Mouse (Mus musculus): ENCODE results near the gene Fchsd2. TPM values are rescaled to one million over a fixed set of nuclear protein-coding genes. Genes with fewer than 3 reads are reported as not detected.

The Fchsd2 gene
- total RNA-seq, 1 experiment from 2014 or later, result 522 TPM

DNA sequence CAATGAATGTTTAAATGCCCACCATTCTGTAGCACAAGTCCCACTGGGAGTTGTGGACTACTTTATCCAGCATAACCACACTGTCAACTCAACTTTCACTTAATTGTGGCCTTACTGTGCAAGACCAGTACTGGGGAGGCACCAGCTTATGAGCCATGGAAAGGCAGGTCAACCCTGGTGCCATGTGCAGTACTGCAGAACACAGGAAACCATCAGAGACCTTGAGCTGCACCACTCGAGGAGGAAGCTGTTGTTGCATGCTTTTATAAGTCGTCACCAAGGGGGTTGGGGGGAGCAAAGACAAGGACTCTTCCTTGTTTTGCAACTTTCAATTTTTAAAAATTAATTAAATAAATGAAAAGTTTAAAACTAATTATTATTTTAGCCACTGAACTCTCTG lies 160.4 kb downstream of the Fchsd2 start:
- no peak for ATAC-seq (ENCODE audit: extremely low read depth, insufficient number of reproducible peaks, low FRiP score, poor library complexity, severe bottlenecking)

DNA sequence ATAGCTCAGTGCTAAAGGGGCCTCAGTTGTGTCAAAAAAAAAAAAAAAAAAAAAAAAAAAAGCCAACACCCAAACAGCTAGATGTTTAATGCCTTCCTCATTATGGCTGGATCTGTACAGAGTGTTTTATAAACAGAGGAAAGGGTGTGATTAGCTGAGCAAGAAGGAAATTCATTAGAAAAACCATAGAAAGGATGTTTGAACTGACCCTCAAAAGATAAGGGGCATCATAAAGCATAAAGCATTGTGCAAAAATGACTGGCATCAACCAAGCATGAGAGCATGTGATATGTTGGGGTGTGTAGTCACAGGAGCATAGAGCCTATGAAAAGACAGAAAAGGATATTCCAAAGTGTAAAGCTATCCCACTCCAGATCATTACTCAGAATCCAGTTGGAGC lies 165.8 kb downstream of the Fchsd2 start:
- no peak for ATAC-seq (ENCODE audit: extremely low read depth, insufficient number of reproducible peaks, low FRiP score, poor library complexity, severe bottlenecking)

DNA sequence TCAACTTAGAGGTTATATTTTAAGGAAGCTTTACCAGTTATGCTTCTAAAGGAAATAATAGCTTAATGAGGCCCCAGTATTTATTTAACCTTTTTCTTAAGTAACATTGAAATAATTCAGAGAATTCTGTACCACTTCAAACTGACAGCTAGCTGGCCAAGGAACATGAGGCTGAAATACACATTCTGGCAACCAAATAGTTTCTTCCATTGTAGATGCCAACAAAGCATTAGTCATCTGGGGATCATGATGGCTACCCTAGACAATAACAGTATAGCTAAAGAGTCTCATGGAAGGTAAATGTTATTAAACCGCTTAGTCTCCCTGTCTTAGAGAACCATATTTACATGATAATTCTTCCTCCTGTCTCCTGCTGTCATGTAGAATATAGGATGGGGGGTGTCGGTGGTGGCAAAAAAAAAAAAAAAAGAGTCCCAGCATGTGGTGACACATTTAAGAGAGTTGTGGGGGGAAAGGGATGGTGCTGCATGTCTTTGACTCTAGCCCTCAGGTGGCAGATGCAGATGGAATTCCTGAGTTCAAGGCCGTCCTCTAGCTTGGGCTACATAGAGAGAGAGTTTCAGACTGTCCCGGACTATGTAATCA lies 169.4 kb downstream of the Fchsd2 start:
- no peak for ATAC-seq (ENCODE audit: extremely low read depth, insufficient number of reproducible peaks, low FRiP score, poor library complexity, severe bottlenecking)

DNA sequence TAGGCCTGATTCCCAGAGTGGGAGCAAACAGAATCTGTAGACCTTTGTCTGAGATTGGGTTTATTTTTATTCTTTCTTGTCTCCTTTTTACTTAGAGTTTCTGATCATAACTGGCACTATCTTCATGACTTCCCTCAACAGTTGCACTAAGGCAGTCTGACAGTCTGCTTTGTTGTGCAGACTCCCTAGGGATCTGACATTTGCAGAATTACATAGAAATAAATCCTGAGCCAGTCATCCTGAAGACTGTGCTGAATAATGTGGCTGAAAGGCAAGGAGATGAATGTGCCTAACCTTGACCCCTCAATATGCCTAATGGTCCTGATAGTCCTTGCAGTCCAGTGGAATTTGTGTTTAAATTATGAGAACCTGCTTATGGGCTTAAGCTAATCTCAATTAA lies 170.8 kb downstream of the Fchsd2 start:
- no peak for ATAC-seq (ENCODE audit: extremely low read depth, insufficient number of reproducible peaks, low FRiP score, poor library complexity, severe bottlenecking)

DNA sequence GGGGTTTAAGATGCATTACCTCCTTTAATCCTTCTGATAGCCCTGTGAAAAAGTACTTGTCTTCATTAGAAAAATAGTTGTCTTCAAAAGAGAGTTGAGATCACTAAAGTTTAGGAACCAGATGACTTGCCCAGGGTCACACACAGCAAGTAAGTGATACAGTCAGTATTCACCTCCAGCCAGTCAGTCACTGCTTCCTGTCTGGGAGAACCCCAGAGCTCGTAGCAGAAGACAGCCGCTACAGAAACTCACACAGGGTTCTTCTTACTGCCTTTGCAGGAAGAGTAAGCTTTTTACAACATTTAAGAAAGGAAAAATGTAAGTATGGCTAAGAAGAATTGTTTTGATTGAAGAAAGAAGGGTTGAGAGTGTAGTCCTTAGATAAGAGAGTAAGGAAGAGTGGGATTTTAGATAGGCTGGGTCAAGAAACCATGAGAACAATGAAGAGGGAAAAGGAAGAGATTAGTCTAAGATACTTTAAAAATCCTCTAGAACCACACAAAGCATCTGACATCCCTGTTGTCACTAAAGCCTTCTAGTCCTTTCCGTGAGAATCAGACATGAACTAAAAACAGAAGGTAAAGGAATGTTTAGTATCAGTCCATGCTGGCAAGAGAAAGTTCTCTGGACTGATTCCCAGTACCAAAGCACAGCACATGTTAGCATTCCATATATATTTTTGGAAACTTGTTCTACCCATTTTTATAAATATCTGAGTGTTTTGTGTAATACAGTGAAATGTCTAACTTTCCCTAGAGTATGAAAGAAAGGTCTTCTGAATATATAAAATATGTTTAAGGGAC lies 175.0 kb downstream of the Fchsd2 start:
- no peak for ATAC-seq (ENCODE audit: extremely low read depth, insufficient number of reproducible peaks, low FRiP score, poor library complexity, severe bottlenecking)

DNA sequence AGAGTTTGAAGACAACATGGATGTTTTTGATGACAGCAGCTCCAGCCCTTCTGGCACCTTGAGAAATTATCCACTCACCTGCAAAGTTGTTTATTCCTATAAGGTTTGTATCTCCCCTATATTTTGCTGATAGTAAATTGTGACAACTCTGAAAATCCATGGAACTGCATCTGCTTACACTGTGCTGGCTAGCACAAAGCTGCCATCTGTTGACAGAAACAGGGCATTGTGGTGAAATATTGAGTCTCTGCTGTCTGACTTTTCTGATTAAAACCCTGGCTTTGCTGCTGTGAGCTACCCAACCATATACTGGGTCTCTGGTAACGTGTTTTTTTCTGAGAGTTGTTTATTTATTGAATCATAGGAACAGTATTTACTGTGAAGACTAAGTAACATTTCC lies 178.9 kb downstream of the Fchsd2 start:
- ATAC-seq (ENCODE audit: extremely low read depth, insufficient number of reproducible peaks, low FRiP score, poor library complexity, severe bottlenecking), result no peak

DNA sequence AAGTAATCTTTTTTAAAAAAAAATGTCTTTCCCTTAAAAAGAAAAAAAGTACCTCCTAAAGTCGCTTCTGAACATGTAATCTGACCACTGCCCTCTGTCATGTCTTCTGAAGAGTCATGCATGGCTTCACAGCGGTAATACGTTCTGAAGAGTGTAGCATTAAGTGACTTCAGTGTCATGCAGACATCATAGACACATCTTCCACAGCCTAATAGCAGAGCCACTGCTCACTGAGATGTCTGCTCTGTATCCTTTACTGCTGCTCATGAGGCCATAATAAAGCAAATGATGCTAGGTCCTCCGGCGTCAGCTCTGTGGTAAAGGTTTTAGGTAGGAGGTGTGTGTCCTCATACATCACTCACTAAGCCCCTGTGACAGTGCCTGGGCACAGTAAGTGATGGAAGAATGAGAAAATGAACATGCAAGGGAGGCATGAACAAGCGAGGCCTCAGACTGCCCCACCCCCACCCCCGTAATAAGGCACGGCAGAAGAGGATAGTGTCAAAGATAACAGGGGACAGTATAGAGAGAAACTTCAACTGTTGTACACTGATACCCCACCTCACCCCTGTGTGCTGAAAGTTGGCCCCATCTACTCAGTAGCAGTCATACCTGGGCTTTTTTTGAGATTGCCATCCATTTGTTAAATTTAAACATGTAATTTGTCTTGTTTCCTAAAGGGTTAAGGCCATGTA lies 179.9 kb downstream of the Fchsd2 start:
- ATAC-seq (ENCODE audit: extremely low read depth, insufficient number of reproducible peaks, low FRiP score, poor library complexity, severe bottlenecking), result no peak

DNA sequence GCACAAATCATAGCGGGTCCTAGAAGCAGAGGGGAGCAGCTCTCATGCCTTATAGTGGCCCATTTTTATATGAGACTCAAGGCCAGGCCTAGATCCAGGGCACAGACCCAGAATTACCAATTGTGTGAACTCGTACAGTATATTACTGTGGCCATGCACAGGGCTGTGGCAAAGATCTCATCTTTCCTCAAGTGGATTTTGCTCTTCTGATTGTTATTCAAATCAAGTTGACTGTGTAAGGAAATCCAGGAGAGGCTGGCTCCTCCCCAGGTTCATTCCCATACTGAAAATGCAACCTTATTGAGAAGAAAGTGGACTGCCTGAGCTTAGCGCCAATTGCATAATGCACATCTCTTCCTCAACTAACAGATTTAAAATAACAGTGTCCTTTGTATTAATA lies 190.1 kb downstream of the Fchsd2 start:
- ATAC-seq (ENCODE audit: extremely low read depth, insufficient number of reproducible peaks, low FRiP score, poor library complexity, severe bottlenecking), result no peak

- ATAC-seq (ENCODE audit: extremely low read depth, insufficient number of reproducible peaks, low FRiP score, poor library complexity, severe bottlenecking), result no peak
These were observed 191.8 kb downstream of the Fchsd2 start for GRCm38 (mm10) chr7:101284504-101284903.

DNA sequence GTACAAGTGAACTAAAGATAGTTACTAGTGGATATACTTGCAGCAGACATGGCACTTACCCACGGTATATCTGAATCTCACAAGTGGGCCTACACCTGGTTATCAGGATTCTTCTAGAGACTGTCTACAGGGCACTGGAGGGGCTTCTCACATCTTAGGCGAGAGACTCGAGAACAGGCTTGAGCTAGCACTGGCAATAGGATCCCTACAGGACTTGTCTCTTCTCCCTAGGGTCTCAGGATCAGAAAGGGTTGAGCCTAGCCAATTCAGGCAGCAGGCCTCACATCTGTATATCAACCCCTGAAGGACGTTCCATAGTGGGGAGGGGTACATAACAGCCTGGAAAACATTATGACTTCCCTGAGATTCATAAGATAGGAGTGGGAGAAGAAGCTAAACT lies 194.2 kb downstream of the Fchsd2 start:
- ATAC-seq (ENCODE audit: extremely low read depth, insufficient number of reproducible peaks, low FRiP score, poor library complexity, severe bottlenecking), result no peak

DNA sequence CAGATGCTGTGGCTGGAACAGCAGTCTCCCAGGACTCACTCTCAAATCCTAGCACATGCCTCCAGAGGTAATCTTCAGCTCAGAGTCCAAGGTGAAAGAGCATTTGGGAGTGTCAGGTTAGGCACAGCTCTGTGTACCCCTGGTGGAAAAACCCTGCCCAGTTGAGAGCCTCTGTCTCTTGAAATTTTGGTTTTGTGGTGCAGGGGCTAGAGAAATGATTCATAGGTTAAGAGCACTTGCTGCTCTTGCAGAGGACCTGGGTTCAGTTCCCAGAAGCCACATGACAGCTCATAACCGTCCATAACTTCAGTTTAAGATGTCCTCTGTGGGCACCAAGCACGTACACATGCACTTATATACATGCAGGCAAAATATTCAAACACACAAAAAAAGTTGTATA lies 195.2 kb downstream of the Fchsd2 start:
- no peak for ATAC-seq (ENCODE audit: extremely low read depth, insufficient number of reproducible peaks, low FRiP score, poor library complexity, severe bottlenecking)

DNA sequence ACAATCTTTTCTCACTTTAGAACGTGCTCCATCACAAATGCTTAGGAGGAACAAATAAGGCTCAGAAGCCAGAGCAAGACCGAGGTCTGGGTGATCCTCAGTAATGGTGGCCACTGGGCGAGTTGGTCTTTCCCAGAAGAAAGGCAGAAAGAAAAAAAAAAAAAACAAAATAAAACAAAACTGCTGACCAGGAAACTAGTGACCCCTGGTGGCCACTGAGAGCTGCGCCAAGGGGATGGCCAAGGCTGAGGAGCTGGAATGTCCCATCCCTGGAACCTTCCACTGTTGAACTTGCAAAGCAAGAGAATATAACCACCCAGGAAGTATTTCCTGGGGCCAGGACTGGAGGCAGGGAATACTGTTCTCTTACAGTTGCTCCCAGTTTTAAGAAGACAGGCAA lies 195.8 kb downstream of the Fchsd2 start:
- no peak for ATAC-seq (ENCODE audit: extremely low read depth, insufficient number of reproducible peaks, low FRiP score, poor library complexity, severe bottlenecking)

GRCm38 (mm10) chr7:101290401-101290800 lies 197.7 kb downstream of the Fchsd2 start:
- no peak for ATAC-seq (ENCODE audit: extremely low read depth, insufficient number of reproducible peaks, low FRiP score, poor library complexity, severe bottlenecking)

GRCm38 (mm10) chr7:101291211-101291610 lies 198.5 kb downstream of the Fchsd2 start:
- ATAC-seq (ENCODE audit: extremely low read depth, insufficient number of reproducible peaks, low FRiP score, poor library complexity, severe bottlenecking), result no peak

GRCm38 (mm10) chr7:101291641-101292040 lies 199.0 kb downstream of the Fchsd2 start:
- ATAC-seq (ENCODE audit: extremely low read depth, insufficient number of reproducible peaks, low FRiP score, poor library complexity, severe bottlenecking), result no peak

DNA sequence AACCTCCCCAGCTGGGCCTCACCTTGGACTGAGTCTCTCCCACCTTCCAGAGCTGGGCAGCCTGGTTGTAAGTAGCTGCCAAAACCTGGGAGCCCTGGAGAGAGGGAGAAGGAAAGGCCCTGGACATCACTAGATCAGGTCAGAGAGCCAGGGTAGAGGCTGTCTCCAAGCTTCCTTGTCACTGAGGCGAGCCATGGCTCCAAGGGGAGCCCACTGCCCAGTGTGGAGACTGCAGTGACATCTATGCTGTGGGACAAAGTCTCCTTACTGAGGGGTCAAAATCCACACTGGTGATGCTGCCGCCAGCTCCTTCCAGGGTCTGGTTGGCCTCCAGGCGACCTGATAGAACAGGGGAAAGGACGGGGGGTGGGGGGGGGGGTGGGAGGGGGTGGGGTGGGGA lies 199.4 kb downstream of the Fchsd2 start:
- no peak for ATAC-seq (ENCODE audit: extremely low read depth, insufficient number of reproducible peaks, low FRiP score, poor library complexity, severe bottlenecking)

DNA sequence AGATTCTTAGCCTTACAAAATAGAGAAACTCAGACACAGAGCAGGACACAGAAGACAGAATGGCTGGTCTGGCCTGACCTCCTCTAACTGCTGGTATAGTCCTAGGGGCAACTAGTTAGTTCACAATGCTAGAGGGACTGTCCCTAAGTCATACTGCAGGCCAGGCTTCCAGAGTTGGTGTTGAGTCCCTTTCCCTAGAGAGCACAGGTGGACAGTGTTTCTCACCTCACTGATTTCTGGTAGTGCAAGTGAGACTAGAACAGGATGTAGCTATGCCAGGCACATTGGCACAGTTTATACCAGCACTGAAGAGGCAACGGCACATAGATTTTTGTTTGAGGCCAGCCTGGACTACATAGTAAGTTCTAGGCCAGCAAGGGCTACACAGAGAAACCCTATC lies 200.0 kb downstream of the Fchsd2 start:
- no peak; the same call in 1 of the 2 replicates for ATAC-seq (ENCODE audit: extremely low read depth, insufficient number of reproducible peaks, low FRiP score, poor library complexity, severe bottlenecking)

- no peak for ATAC-seq (ENCODE audit: extremely low read depth, insufficient number of reproducible peaks, low FRiP score, poor library complexity, severe bottlenecking)
These were observed 200.5 kb downstream of the Fchsd2 start for GRCm38 (mm10) chr7:101293138-101293537.

DNA sequence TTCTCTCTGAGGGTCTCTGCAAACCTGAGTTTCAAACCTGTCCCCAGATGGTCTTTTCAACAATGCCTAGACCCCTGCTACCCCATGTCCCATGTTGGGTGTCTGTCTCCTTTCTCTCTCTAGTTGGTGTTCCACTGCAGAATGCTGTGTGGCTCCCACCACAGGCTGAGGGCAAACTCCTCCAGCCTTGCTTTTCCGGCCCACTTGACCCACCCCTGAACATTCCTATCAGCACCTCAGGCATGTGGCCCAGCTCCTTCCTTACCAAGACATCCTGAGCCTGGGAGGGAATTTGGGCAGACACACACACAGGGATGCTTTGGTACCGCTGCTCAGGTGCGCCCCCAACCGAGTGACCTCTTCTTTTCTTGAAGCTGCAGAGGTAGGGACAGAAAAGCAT lies 200.9 kb downstream of the Fchsd2 start:
- no peak for ATAC-seq (ENCODE audit: extremely low read depth, insufficient number of reproducible peaks, low FRiP score, poor library complexity, severe bottlenecking)

GRCm38 (mm10) chr7:101295438-101295837 lies 202.8 kb downstream of the Fchsd2 start:
- no peak for ATAC-seq (ENCODE audit: extremely low read depth, insufficient number of reproducible peaks, low FRiP score, poor library complexity, severe bottlenecking)

Measured in neutrophil, adult 5-6 weeks (primary cell).